Mouse (Mus musculus) liver, adult 2 months (tissue): ENCODE measurements around the gene St3gal2.
"Not testable (repeated sequence)": the region's sequence is repeated elsewhere in the genome, so short reads cannot be mapped to it uniquely, and the experiment has no call there.

Experiments
- CTCF ChIP-seq: fragments of 200-500 bp; IDR thresholded peaks from 2 replicates; pipeline ENCODE4 v1.5.1; 2011; ENCODE audit warnings: low read depth, low read length, control low read depth
- POLR2A ChIP-seq: fragments of 200-500 bp; IDR thresholded peaks from 2 replicates; pipeline ENCODE4 v1.6.1; 2011; ENCODE audit warnings: low read length, control low read depth; ENCODE audit not compliant: insufficient read depth; ENCODE audit errors: extremely low read depth

DNA sequence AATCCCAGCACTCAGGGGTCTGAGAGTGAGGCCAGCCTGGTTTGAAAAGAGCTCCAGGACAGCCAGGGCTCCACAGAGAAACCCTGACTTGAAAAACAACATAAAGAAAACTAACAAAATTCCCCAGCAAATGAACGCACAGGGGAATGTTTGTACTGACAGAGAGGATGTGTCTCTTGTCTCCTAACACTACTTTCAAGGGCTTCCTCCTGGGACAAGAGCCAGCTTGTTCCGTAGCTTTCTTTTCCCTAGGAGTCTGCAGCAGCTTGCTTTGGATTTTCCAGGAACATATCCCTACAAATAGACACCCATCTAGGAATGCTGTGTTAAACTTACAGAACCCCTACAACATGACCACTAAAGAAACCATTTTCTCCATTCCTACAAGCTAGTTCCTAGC, 58.3 kb downstream of the St3gal2 start:
- TF ChIP-seq CTCF, POLR2A: not testable (repeated sequence)
